Mouse (Mus musculus): ENCODE results near the gene Lcn4.

- no peak for TF ChIP-seq CTCF (IDR thresholded peaks at IDR 0.05; ENCODE audit: low read depth)
- no peak for TF ChIP-seq EP300 (IDR thresholded peaks at IDR 0.05; ENCODE audit: low read depth)
Measured at GRCm38 (mm10) chr2:26661768-26662508, 9.1 kb downstream of the Lcn4 start.

Measured in liver, embryonic 14.5 days (tissue).